Mouse (Mus musculus) bone marrow, adult 2 months (tissue): ENCODE measurements around the gene Slc17a5.

Experiments used
- CTCF ChIP-seq: fragments of 200-500 bp; IDR thresholded peaks from 2 replicates; pipeline ENCODE4 v1.5.1; 2011; ENCODE audit warnings: low read length, control low read depth; ENCODE audit not compliant: control insufficient read depth, insufficient read depth
- POLR2A ChIP-seq: fragments of 200-500 bp; IDR thresholded peaks from 2 replicates; pipeline ENCODE4 v1.6.1; 2011; ENCODE audit warnings: low read depth, mild to moderate bottlenecking, control low read depth, low read length, borderline replicate concordance; ENCODE audit not compliant: control insufficient read depth

DNA sequence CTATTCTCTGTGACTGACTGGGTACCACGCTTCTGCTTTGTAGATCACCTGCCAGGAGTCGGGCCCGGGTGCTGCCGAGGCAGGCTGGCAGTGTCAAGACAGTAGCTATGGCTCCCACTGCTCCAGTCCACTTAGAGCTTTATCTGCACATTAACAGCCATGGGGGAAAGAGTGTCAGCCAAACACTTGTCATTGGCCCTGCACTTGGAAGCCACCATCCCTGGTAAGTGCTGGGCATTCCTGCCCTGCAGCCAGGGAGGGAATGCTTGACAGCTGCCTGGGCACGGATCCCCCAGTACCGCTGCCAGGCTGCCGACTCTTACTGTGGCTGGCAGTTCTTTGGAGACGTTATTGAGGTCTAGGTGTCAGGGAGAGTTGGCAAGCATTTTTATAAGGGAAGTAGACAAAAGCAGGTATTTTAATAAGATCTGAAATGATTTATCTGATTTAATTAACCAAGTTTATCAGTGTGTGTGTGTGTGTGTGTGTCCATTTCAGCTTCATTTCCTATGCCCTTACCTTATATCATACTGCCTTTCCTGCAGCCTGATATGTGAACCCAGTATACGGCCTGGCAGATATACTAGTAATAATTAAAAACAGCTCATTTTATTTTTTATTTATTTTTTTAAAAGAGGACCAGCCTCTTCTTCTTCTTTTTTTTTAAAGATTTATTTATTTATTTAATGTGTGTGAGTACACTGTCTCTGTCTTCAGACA is 50.5 kb downstream of the Slc17a5 start:
- TF ChIP-seq CTCF (no peak), POLR2A (no peak)
